Mouse (Mus musculus) heart, adult 2 months (tissue): ENCODE results near the gene Get4. TPM values are rescaled to one million over a fixed set of nuclear protein-coding genes. Genes with fewer than 3 reads are reported as not detected.

Source experiments
- DNase-seq, 2 experiments: peaks; one replicate each; pipeline ENCODE4 v3.0.0; 2021
- H3K27ac ChIP-seq: fragments of 200-600 bp; 2 replicates; pipeline ENCODE4 v1.8.1; 2022
- H3K27me3 ChIP-seq: fragments of 200-500 bp; 2 replicates; pipeline ENCODE4 v1.6.1; 2012; ENCODE audit warnings: mild to moderate bottlenecking, low read length, inconsistent platforms, mixed read lengths; ENCODE audit not compliant: control insufficient read depth, insufficient read depth
- H3K36me3 ChIP-seq: fragments of 200-500 bp; 2 replicates; pipeline ENCODE4 v1.6.1; 2012; ENCODE audit warnings: low read length, inconsistent platforms; ENCODE audit not compliant: control insufficient read depth, insufficient read depth
- H3K4me1 ChIP-seq: fragments of 200-500 bp; 2 replicates; pipeline ENCODE4 v1.6.1; 2011; ENCODE audit warnings: low read length; ENCODE audit not compliant: control insufficient read depth, insufficient read depth
- H3K4me3 ChIP-seq: fragments of 200-600 bp; 2 replicates; pipeline ENCODE4 v1.8.1; 2022
- H3K79me2 ChIP-seq: fragments of 200-500 bp; replicated peaks from 2 replicates; pipeline ENCODE4 v1.6.1; 2012; ENCODE audit warnings: mild to moderate bottlenecking, inconsistent platforms, low read length, moderate library complexity, mixed read lengths; ENCODE audit not compliant: control insufficient read depth, insufficient read depth
- H3K9ac ChIP-seq: fragments of 200-500 bp; 2 replicates; pipeline ENCODE4 v1.6.1; 2012; ENCODE audit warnings: low read depth, mild to moderate bottlenecking, control low read depth, inconsistent platforms, low read length, mixed read lengths
- CTCF ChIP-seq: fragments of 200-600 bp; IDR thresholded peaks from 2 replicates; pipeline ENCODE4 v1.8.1; 2022; ENCODE audit warnings: antibody characterized with exemption, mild to moderate bottlenecking, moderate library complexity
- EP300 ChIP-seq: fragments of 200-500 bp; IDR thresholded peaks from 2 replicates; pipeline ENCODE4 v1.6.1; 2011; ENCODE audit warnings: low read depth, low read length, control low read depth; ENCODE audit not compliant: insufficient read depth
- POLR2A ChIP-seq: fragments of 200-500 bp; IDR thresholded peaks from 2 replicates; pipeline ENCODE4 v1.6.1; 2011; ENCODE audit warnings: mild to moderate bottlenecking, low read depth, low read length, control low read depth; ENCODE audit not compliant: insufficient read depth
- WGBS: fragments of 180-500 bp; shearing (Covaris S2); methylation state at CpG from one replicate; pipeline ENCODE4 v1.1.7; 2018; 5-methylcytosine and 5-hydroxymethylcytosine counted together
- intact Hi-C: fragments of 180-260 bp; cut with DNase I; formaldehyde crosslinking; loops from one replicate; pipeline ENCODE4 v1.15.1; 2025
- polyA plus RNA-seq: library from polyadenylated mRNA; depleted of rRNA; stranded (reverse); fragments of >200 nt; gene quantifications from 2 replicates; pipeline ENCODE4 v1.2.3, GENCODE M21; 2012; rRNA removed
- total RNA-seq, 2 experiments: library from RNA; stranded (reverse); gene quantifications; 2 replicates each; pipeline ENCODE4 v1.2.3; 2021

Gene Get4
- total and polyA plus RNA-seq, 3 experiments: 38.2 to 57.3 (median 45.4) TPM

DNA sequence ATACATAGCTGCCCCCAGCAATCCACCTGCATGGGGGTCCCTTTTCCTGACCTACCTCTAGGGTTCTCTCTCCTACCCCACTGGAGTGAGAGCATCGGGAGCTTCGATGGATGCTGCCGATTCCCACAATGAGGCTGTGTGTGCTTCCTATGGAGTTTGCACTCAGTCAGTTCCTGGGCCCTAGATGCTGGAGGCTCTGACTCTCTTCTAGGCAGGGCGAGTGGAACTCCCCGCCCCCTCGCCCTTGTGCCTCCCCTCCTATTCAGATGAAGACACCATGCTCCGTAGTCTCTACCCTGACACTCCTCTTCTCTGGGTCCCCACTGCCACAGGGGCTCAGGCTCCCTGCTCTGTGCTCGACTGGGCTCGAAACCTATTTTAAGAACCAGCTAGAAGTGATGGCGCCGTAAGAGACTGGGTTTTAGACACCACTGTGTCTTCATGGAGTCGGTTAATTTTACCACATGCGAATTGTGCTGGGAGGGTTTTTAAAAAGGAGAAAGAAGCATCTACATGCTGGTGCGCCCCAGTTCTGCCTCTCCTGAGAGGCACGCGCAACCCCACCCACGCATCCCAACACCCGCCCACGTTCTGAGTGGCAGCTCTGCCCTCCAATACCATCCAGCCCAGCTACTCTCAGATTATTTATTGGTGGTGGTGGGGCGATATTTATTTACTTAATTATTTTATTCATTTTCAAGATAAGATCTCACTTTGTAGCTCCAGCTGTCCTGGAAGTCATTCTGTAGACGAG, 65.8 kb downstream of the Get4 start:
- no peaks in the 10 kb centered on the region for H3K27me3 ChIP-seq
- no peak overlapping the region for H3K27ac ChIP-seq
- H3K79me2 ChIP-seq: no peaks in the 10 kb centered on the region
- 71% methylated on average over 21 of the region's 21 CpGs for WGBS
- H3K4me3 ChIP-seq: no peak overlapping the region
- H3K9ac ChIP-seq: no peak overlapping the region
- intact Hi-C loops: no loop called here
- TF ChIP-seq CTCF (no peak), POLR2A (no peak), EP300 (no peak)
- no peak for DNase-seq
- H3K36me3 ChIP-seq: no peaks in the 10 kb centered on the region
- no peaks in the 10 kb centered on the region; the same call in 1 of the 2 replicates for H3K4me1 ChIP-seq

Other genes starting within 250 kb of the Get4 start
- 1 to 10 TPM; 1.4 to 1.5 TPM for gene Prkar1b, start 102.3 kb upstream of the Get4 start, total RNA-seq
- 2.0 and 2.8 TPM in 2 replicates for gene Prkar1b, start 102.3 kb upstream of the Get4 start, polyA plus RNA-seq
- 10 to 100 TPM; 16.1 to 16.7 TPM for gene Dnaaf5, start 102.1 kb upstream of the Get4 start, total RNA-seq
- 12.1 and 12.2 TPM in 2 replicates for gene Dnaaf5, start 102.1 kb upstream of the Get4 start, polyA plus RNA-seq
- gene Sun1, start 51.7 kb upstream of the Get4 start, total RNA-seq: 10 to 100 TPM; 45.9 to 50.3 TPM
- gene Sun1, start 51.7 kb upstream of the Get4 start, polyA plus RNA-seq: 34.1 and 50.8 TPM in 2 replicates
- gene Adap1, start 73.3 kb downstream of the Get4 start, total RNA-seq: 1 to 10 TPM; 1.5 to 1.7 TPM
- gene Adap1, start 73.3 kb downstream of the Get4 start, polyA plus RNA-seq: 2.7 and 2.8 TPM in 2 replicates
- 10 to 100 TPM; 82.8 to 94.8 TPM for gene Cox19, start 99.1 kb downstream of the Get4 start, total RNA-seq
- 110 and 112 TPM in 2 replicates for gene Cox19, start 99.1 kb downstream of the Get4 start, polyA plus RNA-seq
- not detected for gene Cyp2w1, start 100.3 kb downstream of the Get4 start, total RNA-seq
- gene Cyp2w1, start 100.3 kb downstream of the Get4 start, polyA plus RNA-seq: not detected in 2 replicates
- 10 to 100 TPM; 42.9 to 56.6 TPM for gene Gpr146, start 125.4 kb downstream of the Get4 start, total RNA-seq
- 62.4 and 77.0 TPM in 2 replicates for gene Gpr146, start 125.4 kb downstream of the Get4 start, polyA plus RNA-seq
- 1 to 10 TPM in 1 of 2 experiments, under 1 TPM in 1; 0.68 to 1.1 TPM for gene C130050O18Rik, start 153.0 kb downstream of the Get4 start, total RNA-seq
- gene C130050O18Rik, start 153.0 kb downstream of the Get4 start, polyA plus RNA-seq: 0.98 and 1.1 TPM in 2 replicates
- gene Gper1, start 170.8 kb downstream of the Get4 start, total RNA-seq: 1 to 10 TPM; 1.4 to 1.5 TPM
- 2.0 and 4.9 TPM in 2 replicates for gene Gper1, start 170.8 kb downstream of the Get4 start, polyA plus RNA-seq
- gene 3110082I17Rik, start 208.2 kb downstream of the Get4 start, total RNA-seq: 1 to 10 TPM; 4.9 to 5.6 TPM
- gene 3110082I17Rik, start 208.2 kb downstream of the Get4 start, polyA plus RNA-seq: 5.4 and 5.7 TPM in 2 replicates
- 10 to 100 TPM; 14.0 to 16.7 TPM for gene Zfand2a, start 232.2 kb downstream of the Get4 start, total RNA-seq
- 12.0 and 17.6 TPM in 2 replicates for gene Zfand2a, start 232.2 kb downstream of the Get4 start, polyA plus RNA-seq